Mouse (Mus musculus) CD4-positive naive resting alpha-beta T cell, adult 76 days (primary cell): Measurements from ENCODE around the gene Ugt3a2. TPM values are rescaled to one million over a fixed set of nuclear protein-coding genes. Genes with fewer than 3 reads are reported as not detected.

Experiments used
- total RNA-seq: library from RNA; stranded (reverse); gene quantifications from one replicate; pipeline ENCODE4 v1.2.4, GENCODE M21; 2023

The Ugt3a2 gene
- total RNA-seq: not detected

DNA sequence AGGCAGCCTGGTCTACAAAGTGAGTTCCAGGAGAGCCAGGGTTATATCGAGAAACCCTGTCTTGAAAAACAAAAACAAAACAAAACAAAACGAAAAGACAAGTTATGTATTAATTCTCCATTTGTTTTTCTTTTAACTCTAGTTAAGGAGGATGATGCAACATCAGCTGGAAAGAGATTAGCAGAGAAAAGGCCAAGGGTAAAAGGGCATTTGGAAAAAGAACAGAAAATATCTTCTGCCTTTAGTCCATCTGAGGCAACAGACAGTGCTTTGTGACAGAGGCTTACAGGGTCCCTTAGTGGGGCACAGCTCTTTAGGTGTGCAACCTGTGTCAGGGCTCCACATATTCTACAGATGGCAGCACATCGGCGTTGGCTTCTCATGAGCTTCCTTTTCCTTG is at the start of gene Ugt3a2:
TSS of gene Ugt3a2 (plus strand) at position 210 of the 400 bp plus-strand sequence.

Other genes with a start within 250 kb of the Ugt3a2 start
- 13.5 TPM for gene Lmbrd2, start 195.0 kb upstream of the Ugt3a2 start, total RNA-seq
- 5.4 TPM for gene Skp2, start 180.1 kb upstream of the Ugt3a2 start, total RNA-seq
- not detected for gene Ugt3a1, start 58.7 kb upstream of the Ugt3a2 start, total RNA-seq
- gene Capsl, start 100.5 kb downstream of the Ugt3a2 start, total RNA-seq: 0.82 TPM
- 283 TPM for gene Il7r, start 194.6 kb downstream of the Ugt3a2 start, total RNA-seq